Mouse (Mus musculus) lung, postnatal 25 days (tissue): ENCODE measurements at regions not wholly inside any gene's neighbourhood (a gene's known extent, or its start where the extent isn't known, plus 50 kb on each side); places are given as distances from the start of the nearest gene placed in this dataset.

Experiments used
- DNase-seq: peaks from one replicate; pipeline ENCODE4 v3.0.0; 2022; ENCODE audit warnings: low spot score

GRCm38 (mm10) chr2:144172100-144172770 is 98.2 kb upstream of the Mgme1 start:
- DNase-seq, result peak; percentile 70

GRCm38 (mm10) chr2:144173358-144174106 is 96.9 kb upstream of the Mgme1 start:
- no peak for DNase-seq

- no peak for DNase-seq
Measured at GRCm38 (mm10) chr2:144174366-144175035, 96.0 kb upstream of the Mgme1 start.

GRCm38 (mm10) chr2:144176508-144177170 is 93.8 kb upstream of the Mgme1 start:
- no peak for DNase-seq

DNA sequence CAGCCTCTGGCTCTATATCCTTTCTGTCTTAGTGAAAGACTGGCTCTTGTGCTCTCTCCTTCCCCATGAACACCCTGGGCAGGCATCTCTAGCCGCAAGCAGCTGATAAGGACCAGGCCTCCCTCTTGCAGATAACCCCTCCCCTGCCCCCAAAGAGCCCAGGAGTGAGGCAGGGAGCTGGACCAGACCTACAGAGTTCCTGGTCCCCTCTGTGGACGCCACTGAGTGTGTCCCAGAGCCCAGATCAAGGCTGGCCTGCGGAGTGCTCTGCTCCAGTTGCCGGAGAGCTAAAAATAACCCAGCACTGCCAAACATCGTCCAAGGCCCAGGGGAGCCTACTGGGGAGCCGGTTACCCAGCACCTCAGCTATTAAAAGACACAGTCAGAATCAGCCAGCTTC is 93.2 kb upstream of the Mgme1 start:
- DNase-seq, result no peak

GRCm38 (mm10) chr2:144177920-144178319 is 92.5 kb upstream of the Mgme1 start:
- DNase-seq, result no peak

DNA sequence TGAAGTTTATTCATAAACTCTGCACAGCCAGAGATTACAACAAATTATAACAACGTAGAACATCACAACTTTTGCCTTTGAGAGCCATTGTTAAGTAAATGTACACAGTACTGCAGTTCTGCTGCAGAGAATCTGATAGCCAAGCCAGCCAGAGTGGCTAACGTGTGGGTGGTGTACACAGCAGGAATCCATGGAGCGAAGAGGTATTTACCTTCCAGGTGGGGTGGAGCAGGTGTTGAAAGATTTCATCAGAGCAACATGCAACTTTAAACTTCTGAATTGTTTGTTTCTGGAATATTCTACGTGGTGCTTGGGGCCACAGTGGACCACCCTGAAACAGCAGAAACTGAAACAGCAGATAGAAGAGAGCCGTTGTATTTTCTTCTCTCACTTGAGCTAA is 88.4 kb upstream of the Mgme1 start:
- DNase-seq, result peak; percentile 23

- DNase-seq, result no peak
Measured at GRCm38 (mm10) chr2:144182542-144182941, 87.9 kb upstream of the Mgme1 start.

- DNase-seq, result peak; percentile 50
Measured at GRCm38 (mm10) chr2:144183371-144183944, 87.0 kb upstream of the Mgme1 start.

DNA sequence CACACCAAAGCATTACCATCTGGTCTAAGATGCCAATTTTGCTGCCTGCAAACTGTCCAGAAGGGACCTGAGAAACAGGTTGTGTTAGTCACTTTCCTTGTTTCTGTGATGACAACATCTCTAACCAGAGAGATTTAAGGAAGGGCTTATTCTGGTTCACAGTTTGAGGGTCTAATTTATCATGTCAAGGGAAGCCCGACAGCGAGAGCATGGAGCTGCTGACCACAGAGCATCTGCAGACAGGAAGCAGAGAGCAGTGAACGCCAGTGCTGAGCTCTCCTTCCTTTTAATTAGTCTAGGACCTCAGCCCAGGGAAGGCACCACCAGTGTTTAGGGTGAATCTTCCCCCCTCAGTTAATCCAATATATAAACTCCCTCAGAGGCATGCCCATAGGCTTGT is 85.3 kb upstream of the Mgme1 start:
- DNase-seq, result no peak

DNA sequence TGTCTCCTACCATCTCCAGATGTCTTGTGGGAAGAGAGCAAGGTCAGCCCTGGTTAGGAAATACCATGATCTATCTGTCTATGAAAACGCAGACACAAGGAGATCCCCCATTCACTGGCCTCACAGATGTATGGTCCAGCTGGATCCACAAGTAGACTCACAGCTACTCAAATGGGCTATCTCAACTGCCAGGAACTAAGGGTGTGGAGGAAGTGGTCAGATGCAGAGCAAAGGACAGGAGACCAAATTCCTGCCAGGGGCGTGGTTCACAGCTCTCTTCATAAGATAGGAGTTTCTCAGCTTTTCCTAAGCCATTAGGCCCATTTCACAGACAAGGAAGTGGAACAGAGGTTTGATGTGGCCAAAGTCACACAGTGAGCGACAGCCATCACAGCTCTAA is 84.0 kb upstream of the Mgme1 start:
- no peak for DNase-seq

DNA sequence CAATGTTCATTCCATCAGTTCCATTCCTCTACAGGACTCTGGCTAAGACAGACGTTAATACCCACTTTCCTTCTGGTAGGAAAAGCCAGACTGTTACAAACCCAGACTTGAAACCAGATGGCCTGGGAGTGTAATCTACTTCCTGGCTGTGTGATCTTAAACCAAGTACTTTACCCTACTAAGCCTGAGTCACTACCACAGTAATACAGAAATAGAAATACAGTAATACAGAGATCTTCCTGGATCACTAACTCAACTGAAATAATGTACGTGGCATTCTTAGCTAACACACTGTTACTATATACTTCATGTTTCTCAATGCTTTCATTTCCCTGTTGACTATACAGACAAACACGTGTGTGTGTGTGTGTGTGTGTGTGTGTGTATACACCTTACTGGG is 82.4 kb upstream of the Mgme1 start:
- no peak for DNase-seq

DNA sequence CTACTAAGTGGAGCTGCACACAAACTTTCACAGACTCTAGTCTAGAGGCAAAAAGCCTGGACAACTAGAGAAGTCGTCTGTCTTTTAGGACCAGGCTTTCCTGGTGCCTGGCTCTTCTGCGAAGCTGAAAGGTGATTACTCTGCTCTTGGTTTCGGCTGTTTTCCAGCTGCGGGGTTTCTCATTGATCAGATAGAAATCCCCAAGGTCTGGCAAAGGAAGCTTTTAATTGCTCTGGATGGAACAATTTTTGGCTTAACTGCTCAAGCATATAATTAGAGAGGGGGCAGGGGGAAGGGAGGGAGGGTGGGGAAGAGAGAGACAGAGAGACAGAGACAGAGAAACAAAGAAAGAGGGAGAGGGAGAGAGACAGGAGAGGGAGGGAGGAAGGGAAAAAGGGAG is 82.0 kb upstream of the Mgme1 start:
- no peak for DNase-seq

DNA sequence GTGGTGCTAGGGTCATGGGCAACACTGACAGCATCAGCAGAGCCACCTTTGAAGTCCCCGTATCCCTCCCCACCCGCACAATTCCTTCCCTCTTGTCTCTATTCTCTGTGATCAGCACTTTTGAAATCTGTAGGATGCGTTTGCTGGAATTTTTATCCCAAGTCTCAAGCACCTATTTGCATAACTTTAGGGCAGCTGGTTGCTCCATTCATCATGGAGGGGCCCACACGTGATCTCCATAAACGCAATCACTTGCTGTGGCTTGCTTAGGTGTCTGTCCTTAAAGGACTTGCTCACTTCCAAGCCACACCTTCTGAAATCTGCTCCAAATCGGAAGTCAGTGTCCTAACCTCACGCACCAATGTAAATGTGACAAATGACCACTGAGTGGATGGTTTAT is 80.7 kb upstream of the Mgme1 start:
- DNase-seq, result no peak

GRCm38 (mm10) chr2:144191018-144191417 is 79.4 kb upstream of the Mgme1 start:
- DNase-seq, result no peak

DNA sequence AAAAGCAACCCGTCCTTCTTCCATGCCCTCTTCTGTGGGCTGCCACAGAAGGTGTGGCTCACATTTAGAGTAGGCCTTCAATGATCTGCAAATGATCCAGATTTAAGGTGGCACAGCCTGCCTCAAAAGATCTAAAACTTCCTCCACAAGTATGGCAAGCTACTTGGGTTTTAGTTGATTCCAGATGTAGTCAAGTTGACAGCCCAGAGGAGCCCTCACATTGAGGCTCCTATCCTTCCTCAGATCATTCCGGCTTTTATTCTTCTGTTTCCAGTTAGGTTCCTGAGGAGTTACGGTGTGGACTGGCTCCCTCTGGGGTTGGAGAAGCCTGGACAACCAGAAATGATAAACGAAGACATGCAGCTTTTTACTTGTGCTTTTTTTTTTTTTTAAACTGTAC is 78.8 kb upstream of the Mgme1 start:
- DNase-seq, result no peak

DNA sequence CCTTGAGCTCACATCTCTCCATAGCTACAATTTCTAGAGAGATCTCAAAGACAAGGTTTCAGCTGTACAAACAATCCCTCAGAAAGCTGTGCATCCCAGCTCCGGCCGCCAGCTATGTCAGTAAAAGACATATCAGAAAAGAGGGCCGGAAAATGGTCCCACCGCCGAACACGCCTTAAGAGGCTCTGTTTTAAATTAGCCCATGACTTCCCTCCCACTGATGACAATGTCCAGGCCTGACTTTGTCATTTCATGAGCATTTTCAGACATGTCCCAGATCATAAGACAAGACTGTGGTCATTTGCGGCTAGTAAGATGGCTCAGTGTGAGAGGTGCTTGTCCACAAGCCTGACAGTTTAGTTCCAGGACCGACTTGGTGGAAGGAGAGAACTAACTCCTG is 78.0 kb upstream of the Mgme1 start:
- DNase-seq, result no peak

- no peak for DNase-seq
Measured at GRCm38 (mm10) chr2:144195851-144196250, 74.6 kb upstream of the Mgme1 start.

GRCm38 (mm10) chr2:144197139-144197538 is 73.3 kb upstream of the Mgme1 start:
- DNase-seq, result no peak

DNA sequence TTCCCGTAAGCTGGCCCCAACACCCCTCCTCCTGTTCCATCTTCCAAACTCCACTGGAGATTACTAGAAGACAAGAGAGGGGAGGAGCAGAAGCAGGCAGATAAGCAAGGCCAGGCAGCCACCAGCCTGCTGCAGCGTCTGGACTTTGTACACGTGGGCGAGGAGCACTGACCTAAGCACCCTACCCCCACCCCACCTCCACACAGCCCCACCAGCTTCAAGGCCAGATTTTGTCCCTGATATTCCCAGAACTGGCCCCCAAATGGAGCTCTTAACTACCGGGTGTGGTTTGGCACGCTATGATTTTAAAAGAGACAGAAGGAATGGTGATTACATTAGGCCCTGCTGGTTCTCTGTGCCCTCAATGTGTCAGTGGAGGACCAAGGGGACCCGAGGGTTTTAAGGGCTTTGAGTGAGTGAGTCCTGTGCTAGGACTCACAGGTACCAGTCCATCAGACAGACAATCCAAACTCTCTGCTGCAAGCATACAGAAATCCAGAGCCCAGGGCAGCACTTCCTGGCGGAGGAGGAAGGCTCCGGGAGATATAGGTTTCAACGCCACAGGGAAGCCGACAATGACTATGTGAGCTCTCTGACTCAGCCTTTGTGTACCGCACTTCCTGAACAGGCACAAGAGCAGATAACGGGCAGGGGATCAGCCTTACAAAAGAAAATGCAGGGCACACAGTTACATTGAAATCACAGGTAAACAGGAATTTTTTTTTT is 72.0 kb upstream of the Mgme1 start:
- no peak for DNase-seq
